Mouse (Mus musculus) heart, postnatal 10 days (tissue): ENCODE measurements around the gene Tsc2. TPM values are rescaled to one million over a fixed set of nuclear protein-coding genes. Genes with fewer than 3 reads are reported as not detected.

Experiments
- DNase-seq, 2 experiments: peaks; one replicate each; pipeline ENCODE4 v3.0.0; 2021
- intact Hi-C: fragments of 180-260 bp; cut with DNase I; formaldehyde crosslinking; loops from one replicate; pipeline ENCODE4 v1.15.1; 2025
- total RNA-seq, 2 experiments: library from RNA; stranded (reverse); gene quantifications; 2 replicates each; pipeline ENCODE4 v1.2.3; 2021

Gene Tsc2
- total RNA-seq, 2 experiments from 2014 or later: 86.0 to 95.6 TPM

GRCm38 (mm10) chr17:24628646-24629045 lies 3.8 kb downstream of the Tsc2 start:
- intact Hi-C loops: loop anchor here (2.0 to 5.0 kb wide), 2 partner anchors 34 to 88 kb away; no protein-coding TSS in a partner anchor
- DNase-seq: peak; percentile 72 to 86

DNA sequence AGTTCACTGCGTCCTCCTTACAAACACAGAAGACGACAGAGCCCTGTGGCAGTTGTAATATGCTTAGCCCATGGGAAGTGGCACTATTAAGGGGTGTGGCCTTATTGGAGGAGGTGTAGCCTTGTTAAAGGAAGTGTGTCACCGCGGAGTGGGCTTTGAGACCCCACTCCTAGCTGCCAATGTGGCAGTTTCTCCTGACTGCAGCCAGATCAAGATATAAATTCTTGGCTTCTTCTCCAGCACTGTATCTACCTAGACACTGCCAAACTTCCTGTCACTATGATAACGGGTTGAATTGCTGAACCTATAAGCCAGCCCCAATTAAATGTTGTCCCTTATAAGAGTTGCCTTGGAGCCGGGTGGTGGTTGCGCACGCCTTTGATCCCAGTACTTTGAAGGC lies 7.0 kb downstream of the Tsc2 start:
- DNase-seq: no peak
- intact Hi-C loops: loop anchor here (5.0 kb wide), 1 partner anchor 37 kb away; no protein-coding TSS in a partner anchor

DNA sequence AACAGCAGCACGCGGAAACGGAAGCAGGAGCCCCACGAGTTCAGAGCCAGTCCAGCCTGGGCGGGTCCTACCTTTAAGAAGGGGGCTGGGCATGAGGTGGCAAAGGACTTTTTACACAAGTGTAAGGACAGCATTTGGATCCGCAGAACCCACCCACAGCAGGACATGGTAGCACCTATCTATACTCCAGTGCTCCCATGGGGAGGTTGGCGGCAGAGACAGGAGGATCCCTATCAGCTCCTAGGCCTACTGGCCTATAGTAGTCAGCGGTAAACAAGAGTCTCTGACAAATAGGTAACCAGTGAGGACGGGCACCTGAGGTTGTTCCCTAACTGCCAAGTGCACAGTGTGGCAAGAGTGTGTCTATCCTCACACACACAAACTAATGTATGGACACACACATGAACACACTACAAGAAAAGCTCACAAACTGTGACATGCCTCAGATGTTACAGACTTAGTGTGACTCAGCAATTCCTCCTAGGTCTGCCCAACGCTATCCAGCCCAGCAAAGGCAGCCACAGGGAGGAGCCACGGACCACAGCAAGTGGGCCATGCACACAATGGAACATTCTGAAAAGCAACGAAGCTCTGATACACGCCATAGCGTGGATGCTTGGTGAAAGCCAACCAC lies 14.8 kb downstream of the Tsc2 start:
- intact Hi-C loops: loop anchor here (5.0 kb wide), 1 partner anchor 35 kb away; the partner anchor contains the start of gene Slc9a3r2
- DNase-seq: peak in 1 of 2 experiments; percentile 13

DNA sequence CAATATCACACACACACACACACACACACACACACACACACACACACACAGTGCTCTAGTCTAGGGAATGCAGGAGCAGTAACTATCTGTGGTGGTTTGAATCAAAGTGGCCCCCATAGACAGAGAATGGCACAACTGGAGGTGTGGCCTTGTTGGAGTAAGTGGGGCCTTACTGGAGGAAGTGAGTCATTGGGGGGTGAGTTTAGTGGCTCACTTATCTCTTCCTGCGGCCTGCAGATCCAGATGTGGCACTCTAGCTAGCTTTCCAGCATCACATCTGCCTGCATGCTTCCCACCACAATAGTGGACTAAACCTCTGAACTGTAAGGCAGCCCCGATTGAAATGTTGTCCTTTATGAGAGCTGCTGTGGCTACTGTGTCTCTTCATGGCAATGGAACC lies 21.7 kb downstream of the Tsc2 start:
- intact Hi-C loops: no loop called here
- no peak for DNase-seq

GRCm38 (mm10) chr17:24608874-24609273 lies 23.6 kb downstream of the Tsc2 start:
- DNase-seq: no peak

GRCm38 (mm10) chr17:24608370-24608769 lies 24.1 kb downstream of the Tsc2 start:
- DNase-seq: no peak
- intact Hi-C loops: no loop called here

More at GRCm38 (mm10) chr17:24608874-24609273, 23.6 kb downstream of the Tsc2 start:
- intact Hi-C loops: no loop called here

GRCm38 (mm10) chr17:24604557-24604956 lies 27.9 kb downstream of the Tsc2 start:
- intact Hi-C loops: no loop called here

GRCm38 (mm10) chr17:24603961-24604360 lies 28.5 kb downstream of the Tsc2 start:
- no peak for DNase-seq
- intact Hi-C loops: no loop called here

More at GRCm38 (mm10) chr17:24604557-24604956, 27.9 kb downstream of the Tsc2 start:
- DNase-seq: no peak

DNA sequence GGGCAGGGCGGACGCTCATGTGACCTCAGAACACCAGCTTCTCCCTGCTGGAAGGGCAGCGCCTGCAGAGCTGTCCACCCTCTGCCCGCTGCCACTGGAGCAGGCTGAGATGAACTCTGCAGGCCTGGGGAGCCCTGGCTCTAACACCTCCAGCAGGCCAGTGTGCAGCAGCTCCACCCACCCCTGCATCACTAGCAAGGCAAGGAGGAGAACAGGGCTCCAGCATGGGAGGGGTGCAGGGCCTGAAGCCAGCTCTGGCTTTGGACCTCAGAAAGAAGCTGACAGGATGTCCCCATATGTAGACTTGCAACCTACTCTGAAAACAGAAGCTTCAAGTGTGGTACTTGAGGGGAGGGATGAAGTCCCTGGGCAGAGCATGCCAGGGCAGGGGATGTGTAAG lies 31.9 kb downstream of the Tsc2 start:
- DNase-seq: no peak
- intact Hi-C loops: no loop called here

DNA sequence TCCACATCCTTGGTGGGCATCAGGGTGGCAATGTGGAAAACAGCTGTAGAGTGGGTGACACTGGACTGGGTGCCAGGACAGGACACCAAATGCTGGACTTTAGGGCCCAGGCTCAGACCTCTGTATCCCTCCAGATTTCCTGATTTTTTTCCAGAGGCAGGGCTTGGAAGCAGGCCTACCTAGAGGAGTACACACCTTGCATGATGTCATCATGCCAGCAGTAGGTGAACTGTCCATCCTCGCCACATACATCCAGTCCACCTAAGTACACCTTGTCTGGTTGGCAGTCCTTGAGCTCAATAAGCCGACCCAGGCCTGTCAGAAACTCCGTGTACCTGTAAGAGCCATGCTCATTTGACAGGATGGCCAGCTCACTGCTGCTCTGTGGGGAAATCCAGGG lies 34.4 kb downstream of the Tsc2 start:
- intact Hi-C loops: loop anchor here (5.0 kb wide), 1 partner anchor 54 kb away; the partner anchor contains the start of gene Slc9a3r2
- no peak for DNase-seq

GRCm38 (mm10) chr17:24596471-24597183 lies 35.8 kb downstream of the Tsc2 start:
- no peak for DNase-seq

DNA sequence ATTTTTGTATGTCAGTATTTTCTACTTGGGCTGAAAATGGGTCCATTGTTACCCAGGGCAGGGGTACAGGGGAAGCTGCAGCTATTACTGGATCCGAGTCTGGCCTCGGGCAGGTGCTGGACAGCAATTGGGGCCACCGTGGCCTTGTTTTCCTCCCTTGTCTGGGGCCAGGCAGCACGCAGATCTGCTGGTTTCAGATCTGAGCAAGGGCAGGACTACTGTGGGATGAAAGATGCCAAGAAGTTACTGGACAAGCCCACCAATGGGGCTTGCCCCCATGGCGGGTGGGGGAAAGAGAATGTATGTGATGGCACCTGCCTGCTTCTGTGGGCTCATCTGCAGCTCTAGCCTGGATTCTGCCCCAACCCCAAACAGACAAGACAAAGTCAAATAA lies 36.4 kb downstream of the Tsc2 start:
- intact Hi-C loops: loop anchor here (5.0 kb wide), 1 partner anchor 56 kb away; the partner anchor contains the start of gene Slc9a3r2
- no peak for DNase-seq

More at GRCm38 (mm10) chr17:24596471-24597183, 35.8 kb downstream of the Tsc2 start:
- intact Hi-C loops: loop anchor here (5.0 kb wide), 1 partner anchor 56 kb away; the partner anchor contains the start of gene Slc9a3r2

- no peak for DNase-seq
- intact Hi-C loops: loop anchor here (5.0 kb wide), 1 partner anchor 57 kb away; the partner anchor contains the start of gene Slc9a3r2
Observed at GRCm38 (mm10) chr17:24595126-24596072, 37.0 kb downstream of the Tsc2 start.

GRCm38 (mm10) chr17:24593992-24594890 lies 38.2 kb downstream of the Tsc2 start:
- intact Hi-C loops: loop anchor here (5.0 kb wide), 1 partner anchor 47 kb away; the partner anchor contains the start of gene Pkd1
- no peak for DNase-seq

- no peak for DNase-seq
- intact Hi-C loops: loop anchor here (5.0 kb wide), 1 partner anchor 46 kb away; the partner anchor contains the start of gene Pkd1
Observed at GRCm38 (mm10) chr17:24593248-24593647, 39.2 kb downstream of the Tsc2 start.

- intact Hi-C loops: loop anchor here (5.0 kb wide), 1 partner anchor 44 kb away; the partner anchor contains the start of gene Pkd1
- DNase-seq: no peak
Observed at GRCm38 (mm10) chr17:24591695-24592094, 40.7 kb downstream of the Tsc2 start.

DNA sequence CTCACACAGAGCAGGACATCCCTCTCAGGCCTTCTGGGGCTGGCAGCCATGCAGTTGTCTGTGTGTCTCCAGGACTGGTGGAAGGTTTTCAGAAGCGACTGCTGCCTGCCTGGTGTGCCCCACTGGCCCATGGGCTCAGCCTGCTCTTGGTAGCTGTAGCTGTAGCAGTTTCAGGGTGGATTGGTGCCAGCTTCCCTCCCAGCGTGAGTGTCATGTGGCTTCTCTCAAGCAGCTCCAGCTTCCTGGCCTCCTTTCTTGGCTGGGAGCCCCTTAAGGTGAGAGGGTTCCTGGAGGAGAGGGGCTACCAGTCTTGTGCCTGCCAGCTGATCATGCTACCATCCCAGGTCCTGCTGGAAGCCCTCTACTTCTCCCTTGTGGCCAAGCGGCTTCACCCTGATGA lies 41.5 kb downstream of the Tsc2 start:
- intact Hi-C loops: loop anchor here (5.0 kb wide), 1 partner anchor 44 kb away; the partner anchor contains the start of gene Pkd1
- peak; percentile 47 to 55 for DNase-seq

DNA sequence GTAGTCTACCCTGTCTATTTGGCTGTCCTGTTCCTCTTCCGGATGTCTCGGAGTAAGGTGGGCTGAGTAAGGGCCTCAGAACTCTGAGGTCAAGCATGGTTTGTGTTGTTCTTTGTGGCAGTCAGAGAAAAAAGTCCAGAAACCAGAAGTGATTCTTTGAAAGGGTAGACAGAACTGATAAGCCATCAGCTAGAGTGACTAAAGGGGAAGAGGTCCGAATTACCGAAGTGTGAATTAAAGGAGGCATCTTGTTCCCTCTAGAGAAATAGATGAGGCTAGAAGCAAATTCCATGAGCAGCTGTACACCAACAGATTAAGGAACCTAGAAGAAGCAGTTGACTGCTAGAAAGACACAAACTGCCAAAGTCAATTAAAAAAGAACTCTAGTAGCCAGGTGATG lies 45.9 kb downstream of the Tsc2 start:
- no peak for DNase-seq
- intact Hi-C loops: no loop called here

DNA sequence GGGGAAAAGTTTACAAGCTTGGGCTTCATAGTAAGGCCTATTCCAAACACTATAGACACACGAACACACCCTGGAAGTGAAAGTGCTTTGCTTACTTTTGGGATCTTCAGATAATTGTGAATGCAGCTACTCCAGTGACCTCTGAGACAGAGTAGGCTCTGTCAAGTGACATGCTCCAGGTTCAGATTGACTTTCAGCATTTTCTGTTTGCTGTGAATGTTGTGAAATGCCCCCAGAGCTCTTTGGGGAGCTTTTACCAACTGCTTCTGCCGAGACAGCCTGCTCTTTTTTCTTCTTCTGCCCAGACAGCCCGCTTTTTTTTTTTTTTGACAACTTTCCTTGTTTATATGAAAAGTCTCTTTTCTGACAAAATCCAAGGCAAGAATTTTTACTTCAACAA lies 47.9 kb downstream of the Tsc2 start:
- no peak for DNase-seq
- intact Hi-C loops: no loop called here
